Mouse (Mus musculus) mesoderm, embryonic 11.5 days (tissue): ENCODE data around the gene Traip.

Experiments used
- DNase-seq: peaks from one replicate; pipeline ENCODE4 v3.0.0-alpha.2; 2012; ENCODE audit warnings: low read depth, low spot score

The Traip gene

DNA sequence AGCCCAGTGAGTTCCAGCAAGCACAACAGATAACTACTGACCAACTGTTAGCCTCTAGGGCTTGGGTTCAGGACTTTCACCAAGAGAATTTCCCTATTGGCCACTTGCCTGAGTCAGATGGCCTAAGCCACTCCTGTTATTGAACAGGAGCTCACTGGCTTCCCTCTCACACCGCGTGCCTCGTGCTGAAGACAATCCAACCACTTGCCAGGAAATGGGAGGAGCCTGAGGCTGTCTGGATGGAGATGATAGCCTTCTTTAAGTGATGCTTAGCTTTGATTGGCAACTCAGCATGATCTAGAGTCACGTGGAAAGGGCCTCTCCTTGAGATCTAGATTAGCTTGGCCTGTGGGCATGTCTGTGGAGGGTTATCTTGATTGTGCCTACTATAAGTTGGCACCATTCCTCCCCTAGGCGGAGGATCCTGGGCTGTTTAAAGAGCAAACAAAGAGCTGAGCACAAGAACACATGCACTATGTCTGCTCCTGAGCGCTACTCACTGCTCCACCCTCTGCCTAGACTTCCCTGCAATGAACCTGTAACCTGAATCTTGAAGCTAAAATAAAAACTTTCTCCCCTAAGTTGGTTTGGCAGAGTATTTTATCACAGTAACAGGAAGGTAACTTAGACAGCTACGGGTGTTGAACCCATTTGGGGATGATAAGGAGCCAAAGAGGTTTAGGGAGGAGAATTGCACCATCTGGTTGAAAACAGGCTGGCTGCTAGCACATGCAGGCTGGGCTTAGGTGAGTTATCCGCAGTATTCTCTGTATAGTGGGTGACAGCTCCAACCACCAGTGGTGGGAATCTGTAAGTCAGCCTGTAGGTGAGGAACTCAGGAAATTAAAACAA is 22.0 kb downstream of the Traip start:
- DNase-seq = no peak

- no peak for DNase-seq
Measured at GRCm38 (mm10) chr9:107974491-107975171, 24.7 kb downstream of the Traip start.

DNA sequence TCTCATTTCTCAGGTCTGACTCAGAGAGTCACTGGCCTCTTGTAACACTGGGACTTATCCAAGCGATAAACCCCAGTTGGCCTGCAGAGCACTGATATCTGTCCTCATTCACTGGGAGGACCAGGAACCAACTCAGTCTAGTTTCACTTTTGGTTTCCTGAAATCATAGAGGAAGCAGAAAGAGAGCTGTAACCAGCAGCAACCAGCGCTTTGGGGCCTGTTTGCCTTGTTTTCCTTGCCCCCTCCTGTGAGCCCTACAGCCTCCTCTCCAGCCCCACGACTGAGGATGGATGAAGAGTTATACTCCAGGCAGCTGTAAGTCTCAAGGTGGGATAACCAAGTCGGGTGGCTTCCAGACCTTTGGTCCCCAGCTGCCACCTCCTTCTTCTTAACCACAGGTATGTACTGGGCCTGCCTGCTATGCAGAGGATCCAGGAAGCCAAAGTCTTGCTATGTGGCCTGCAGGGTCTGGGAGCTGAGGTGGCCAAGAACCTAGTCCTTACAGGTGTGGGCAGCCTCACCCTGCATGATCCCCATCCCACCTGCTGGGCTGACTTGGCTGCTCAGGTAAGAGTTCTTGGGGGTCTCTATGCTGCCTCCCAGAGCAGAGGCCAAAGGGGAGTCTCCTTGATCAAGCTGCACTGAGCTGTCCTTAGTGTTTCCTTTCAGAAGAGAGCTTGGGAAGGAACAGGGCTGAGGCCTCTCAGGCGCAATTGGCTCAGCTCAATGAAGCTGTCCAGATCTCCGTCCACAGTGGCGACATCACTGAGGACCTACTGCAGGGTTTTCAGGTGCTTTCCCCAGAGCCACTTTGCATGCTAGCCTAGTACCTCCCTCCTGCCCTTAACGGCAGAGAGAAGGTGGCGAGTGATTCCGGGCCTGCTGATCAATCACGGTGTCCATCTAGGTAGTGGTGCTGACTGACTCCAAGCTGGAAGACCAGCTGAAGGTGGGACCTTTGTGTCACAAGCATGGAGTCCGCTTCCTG is 25.8 kb downstream of the Traip start, which contains the start of gene Uba7:
Uba7 (plus strand) TSS at position 107 of the 988 bp plus-strand sequence.
- no peak for DNase-seq

GRCm38 (mm10) chr9:107978815-107979214 is 28.9 kb downstream of the Traip start:
- DNase-seq = no peak

DNA sequence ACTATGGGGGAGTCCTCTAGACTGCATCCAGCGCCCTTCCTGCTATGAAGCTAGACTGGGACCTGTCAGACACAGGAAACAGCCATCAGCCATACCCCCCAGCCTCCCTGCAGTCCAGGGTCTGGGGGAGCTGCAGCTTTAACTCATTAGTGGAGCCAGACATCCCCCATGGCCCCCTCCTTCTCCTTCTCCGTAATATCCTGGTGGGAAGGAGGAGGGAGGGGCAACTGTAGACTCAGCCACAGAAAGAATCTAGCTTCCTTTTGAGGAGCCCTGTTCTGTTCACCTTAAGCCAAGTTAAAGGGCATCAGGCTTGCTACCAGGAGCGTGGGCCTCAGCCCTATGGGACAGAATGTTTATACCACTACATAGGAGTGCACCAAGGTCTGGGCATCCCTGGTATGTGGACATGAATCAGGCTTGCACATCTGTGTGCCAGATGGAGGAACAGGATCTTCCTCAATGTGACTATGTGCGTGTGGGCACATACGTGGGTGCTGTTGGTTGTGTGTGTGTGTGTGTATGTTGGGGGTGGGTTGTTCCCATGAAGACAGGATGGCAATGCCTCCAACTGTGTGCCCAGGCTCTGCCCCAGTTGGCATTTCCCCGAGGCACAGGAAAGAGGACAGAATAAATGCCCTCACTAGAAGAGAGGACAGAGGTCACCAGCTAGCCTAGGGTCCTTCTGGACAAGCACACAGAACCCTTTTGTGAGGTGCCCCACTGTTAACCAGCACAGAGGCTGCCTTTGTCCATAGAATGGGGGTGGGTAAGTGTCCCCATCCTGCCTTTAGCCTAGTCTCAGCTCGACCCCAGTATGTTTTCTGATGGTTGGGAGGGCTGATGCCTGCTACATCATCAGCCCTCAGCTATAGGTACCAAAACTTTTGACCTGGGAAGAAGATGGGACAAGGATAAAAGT is 32.0 kb downstream of the Traip start:
- peak; percentile 85 for DNase-seq

GRCm38 (mm10) chr9:107982681-107983346 is 32.9 kb downstream of the Traip start, which contains the start of gene Gm20661:
Gm20661 (plus strand) TSS chr9:107983058.
- DNase-seq = peak; percentile 87

DNA sequence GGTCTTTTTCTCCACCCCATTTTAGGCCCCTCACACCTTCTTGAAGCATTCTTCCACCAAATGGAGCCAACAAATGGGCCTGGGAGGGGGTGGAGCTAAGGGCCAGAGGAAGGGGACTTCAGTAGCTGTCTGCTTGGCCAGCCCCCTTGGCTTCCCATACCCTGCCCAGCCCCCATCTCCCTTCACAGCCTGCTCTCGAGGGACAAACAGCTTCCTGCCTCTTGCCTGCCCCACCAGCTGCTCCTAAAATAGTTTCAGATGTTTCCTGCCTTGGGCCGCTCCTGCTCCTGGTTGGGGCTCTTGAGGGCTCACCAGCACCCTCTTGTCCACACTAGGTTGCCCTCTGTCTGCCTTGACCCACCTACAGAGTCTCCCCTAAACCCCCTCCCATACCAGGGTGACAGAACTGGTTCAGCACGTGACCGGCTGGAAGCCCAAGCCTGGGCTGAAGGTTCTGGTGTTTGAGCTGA is 33.5 kb downstream of the Traip start:
- peak; percentile 84 for DNase-seq

DNA sequence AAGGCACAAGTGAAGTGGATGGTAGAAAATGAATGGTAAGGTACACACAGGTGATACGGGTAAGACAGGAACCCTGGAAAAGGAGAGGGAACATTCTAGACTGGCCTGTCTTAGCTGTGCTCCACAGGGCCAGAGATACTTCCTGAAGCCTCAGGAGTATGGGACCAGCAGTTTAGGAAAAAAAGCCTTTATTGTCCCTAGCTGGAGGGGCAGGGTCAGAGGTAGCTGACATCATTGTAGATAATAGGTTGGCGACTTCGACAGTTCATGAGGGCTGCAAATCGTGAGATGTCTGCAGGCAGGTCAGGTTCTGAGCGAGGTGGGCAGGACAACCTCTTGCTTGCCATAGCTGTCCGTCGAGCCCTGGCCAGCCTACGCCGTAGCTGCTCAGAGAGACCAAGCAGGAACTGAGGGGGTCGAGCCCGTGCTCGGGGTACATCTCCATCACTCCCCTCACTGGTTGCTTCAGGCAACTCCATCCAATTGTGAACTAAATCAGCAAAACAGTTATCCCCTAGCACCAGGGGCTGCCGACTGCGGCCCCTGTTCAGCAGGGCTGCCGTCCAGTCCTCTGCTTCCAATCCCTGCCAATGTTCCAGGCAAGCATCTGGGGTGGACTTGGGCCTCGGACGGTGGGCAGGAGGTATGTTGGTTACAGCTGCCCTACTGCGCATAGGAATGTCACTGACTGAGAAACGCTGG is 34.3 kb downstream of the Traip start:
- DNase-seq = no peak

DNA sequence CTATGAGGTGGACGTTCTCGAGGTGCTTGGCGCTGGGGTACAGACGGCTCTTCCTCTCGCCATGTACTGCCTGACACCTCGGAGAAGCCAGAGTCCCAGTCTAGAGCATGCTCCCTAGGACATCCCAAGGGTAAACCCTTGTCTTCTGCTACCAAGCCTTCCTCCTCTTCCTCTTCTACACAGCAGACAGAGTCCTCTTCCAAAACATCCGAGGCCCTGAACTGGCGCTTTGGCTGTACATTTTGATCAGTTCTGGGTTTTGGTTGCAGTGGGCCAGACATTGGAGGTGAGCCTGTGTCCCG is 34.8 kb downstream of the Traip start:
- no peak for DNase-seq

DNA sequence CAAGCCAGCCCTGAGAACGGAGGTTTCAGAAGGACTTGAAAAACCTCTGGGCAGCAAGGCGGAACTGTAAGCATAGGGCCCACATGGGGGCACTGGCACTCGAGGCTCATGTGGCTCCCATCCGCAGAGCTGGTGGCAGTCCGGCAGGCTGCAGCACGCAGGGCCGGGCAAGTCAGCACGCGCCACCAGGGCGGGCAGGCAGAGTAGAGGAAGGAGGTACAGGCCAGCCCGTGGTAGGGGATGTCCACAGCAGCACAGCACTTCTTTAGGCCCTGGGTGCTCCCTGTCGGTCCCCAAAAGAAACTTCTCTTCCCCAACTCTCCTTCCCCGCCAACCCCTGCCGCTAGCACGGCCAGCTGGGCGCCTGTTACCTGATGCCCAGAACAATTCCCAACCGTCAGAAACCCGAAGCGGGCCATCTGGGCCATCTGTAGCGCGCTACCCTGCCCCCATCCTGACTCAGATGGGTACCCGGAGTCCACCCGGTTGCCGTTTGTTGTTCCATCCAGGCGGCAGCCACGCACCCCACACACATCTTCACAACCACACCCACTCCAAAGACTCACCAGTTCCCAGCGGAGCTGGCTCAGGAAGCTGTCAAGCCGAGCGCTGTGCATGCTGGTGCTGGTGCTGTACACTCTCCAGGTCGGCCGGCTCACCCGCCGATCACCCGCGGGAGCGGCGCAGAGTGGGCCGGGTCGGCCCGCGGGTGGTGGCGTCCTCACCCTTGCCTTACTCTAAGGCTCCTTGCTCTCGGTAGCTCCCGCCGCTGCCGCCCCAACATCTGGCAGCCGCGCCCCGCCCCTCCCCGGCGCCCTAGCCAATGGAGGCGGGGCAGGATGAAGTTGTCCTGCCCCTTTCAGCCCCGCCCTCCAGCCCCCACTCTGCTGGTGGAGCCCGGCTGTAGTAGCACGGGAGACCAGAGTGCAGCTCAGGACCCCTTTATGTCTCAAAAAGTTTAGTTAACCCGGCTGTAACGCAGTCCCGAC is 35.5 kb downstream of the Traip start, which contains the start of gene Inka1:
Inka1 (minus strand) TSS at position 749 of the 989 bp plus-strand sequence.
- peak; percentile 83 for DNase-seq

- peak; percentile 89 for DNase-seq
Measured at GRCm38 (mm10) chr9:107986376-107986775, 36.4 kb downstream of the Traip start.

DNA sequence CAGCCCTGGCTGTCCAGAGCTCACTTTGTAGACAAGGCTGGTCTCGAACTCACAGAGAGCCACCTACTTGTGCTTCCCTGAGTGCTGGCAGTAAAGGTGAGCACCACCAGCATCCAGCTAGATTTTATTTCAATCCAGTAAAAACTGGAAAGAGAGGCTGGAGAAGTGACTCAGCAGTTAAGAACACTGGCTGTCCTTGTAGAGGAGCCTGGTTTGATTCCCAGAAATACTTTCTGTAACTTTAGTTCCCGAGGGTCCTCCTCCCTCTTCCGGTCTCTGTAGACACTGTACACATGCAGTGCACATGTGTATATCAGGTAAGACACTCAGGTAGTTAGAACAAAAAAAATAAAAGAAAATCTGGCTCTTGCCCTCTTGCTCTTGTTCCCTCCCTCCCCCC is 38.0 kb downstream of the Traip start:
- no peak for DNase-seq

DNA sequence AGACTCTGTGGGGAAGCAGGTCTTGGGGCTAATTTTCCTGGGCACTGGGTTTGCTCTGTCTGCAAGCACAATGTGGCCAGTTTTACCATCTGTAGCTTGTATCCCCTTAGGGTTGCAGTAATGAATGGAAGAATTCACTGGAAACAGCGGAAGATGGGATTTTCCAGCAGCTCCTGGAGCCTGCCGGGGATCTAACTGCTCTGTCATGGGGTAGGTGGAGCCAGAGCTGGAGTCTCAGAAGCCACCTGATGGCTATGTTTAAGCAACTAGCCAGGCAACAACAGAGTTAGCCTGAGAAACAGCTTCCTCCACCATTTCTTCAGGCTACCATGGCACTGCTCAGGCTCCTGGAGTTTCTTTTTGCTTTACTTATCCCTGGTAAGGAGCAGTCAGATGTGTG is 42.3 kb downstream of the Traip start, which contains the start of gene Cdhr4:
Cdhr4 (plus strand) TSS at position 301 of the 400 bp plus-strand sequence.
- DNase-seq = no peak

GRCm38 (mm10) chr9:107993013-107993412 is 43.1 kb downstream of the Traip start:
- DNase-seq = no peak

DNA sequence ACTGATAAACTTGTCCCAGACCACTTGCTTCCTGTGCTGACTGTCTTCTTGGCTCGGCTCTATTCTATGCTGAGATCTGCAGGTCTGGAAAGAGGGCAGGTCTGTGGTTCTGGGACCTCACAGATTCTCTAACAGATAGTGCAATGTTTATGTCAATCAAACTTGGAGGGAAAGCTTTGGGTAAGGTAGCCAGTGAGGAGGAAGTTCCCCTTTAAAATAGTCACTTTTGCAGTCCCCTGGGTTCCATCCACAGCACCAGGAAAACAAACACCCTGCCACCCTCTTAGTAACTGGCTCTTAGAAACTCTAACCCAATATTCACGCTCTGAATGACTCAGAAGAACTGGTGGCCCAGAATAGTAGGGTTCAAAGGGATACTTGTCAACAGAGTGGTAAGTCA is 44.5 kb downstream of the Traip start:
- DNase-seq = no peak

DNA sequence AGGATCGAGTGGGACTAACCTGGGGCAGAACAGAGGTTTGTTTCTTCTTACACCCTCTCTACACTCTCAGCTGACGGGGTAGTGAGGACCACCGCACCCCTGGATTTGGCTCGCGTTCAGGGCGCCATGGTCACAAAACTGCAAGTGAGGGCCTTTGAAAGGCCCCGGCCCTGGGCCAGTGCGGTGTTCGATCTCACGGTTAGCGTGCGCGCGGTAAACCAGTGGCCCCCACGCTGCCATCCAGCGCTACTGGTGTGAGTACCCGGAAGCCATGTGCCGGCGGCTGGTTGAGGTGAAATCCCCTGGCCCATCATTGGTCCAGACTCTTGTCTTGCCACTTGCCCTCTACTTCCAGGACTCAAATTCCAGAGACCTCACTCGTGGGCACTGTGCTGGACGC is 45.6 kb downstream of the Traip start:
- DNase-seq = no peak

DNA sequence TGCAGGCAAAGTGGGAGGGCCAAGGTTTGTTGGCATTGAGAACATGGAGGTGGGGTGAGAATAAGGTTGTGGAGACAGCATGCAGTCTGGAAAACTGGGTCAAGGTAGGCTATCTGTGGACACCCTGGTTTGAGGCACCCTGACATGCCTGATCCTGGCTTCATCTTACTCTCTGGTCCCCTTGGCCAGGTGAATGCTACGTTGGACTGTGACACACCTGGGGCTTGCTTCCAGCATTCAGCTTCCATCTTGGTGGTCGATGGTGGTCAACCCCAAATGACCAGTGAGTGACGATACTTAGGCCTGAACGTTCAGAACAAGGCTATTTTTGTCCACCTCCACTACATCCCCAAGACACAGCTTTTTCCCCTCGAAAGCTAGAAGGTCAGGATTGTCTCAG is 46.1 kb downstream of the Traip start, which contains the start of gene Gm20662:
Gm20662 (plus strand) TSS at position 301 of the 400 bp plus-strand sequence.
- DNase-seq = no peak
